ENCODE assay signal across 9 mouse cellular contexts in the genomic region with DNA sequence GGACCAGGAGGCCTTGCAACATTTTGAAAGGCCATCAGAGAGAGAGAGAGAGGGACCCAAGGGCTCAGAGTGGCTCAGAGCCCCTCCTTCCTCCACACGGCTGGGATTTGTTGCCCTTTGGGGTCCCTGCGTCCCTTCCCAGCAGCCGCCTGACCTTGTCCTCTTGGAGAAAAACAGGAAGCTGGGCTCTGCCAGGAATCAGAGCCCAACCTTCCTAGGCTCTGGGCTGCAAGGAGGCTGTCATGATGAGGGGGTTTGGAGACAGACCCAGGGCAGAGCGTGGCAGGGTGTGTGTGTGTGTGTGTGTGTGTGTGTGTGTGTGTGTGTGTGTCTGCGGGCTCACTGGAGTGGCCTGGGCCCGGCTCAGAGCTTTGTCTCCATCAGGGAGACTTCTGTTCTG. TPM values are rescaled to one million over a fixed set of nuclear protein-coding genes. Genes with fewer than 3 reads are reported as not detected.
A peak's percentile ranks its signal among the peaks of the same experiment; 100 is the strongest.
DNase-seq lines count a peak whose midpoint lies in the region; ATAC-seq lines count a peak whose summit lies in the region.
"Had no signal": no experiment of that assay in that cellular context is flagged by ENCODE, and none has a peak within 500 bp of the region (broad histone marks: within the 10 kb centered on the region; RNA-seq: fewer than 3 reads in every experiment).

No protein-coding gene starts in this region.

- H3K9me3 ChIP-seq in midbrain, embryonic 10.5 days (replicated peaks), result no peaks in the 10 kb centered on the region
- no peaks in the 10 kb centered on the region for H3K9me3 ChIP-seq in midbrain, embryonic 15.5 days
- no peaks in the 10 kb centered on the region for H3K9me3 ChIP-seq in heart, embryonic 13.5 days
- no peaks in the 10 kb centered on the region for H3K9me3 ChIP-seq in limb, embryonic 10.5 days (replicated peaks)
- no peaks in the 10 kb centered on the region for H3K9me3 ChIP-seq in stomach, embryonic 14.5 days (ENCODE audit: control insufficient read depth, low read depth, low read length)
- H3K9me3 ChIP-seq in forebrain, embryonic 11.5 days (ENCODE audit: control insufficient read depth, low read length), result no peaks in the 10 kb centered on the region

- peak overlapping the region; percentile 58; the same call in 1 of the 2 replicates for H3K27ac ChIP-seq in midbrain, embryonic 10.5 days (replicated peaks)
- no peak overlapping the region for H3K27ac ChIP-seq in midbrain, embryonic 15.5 days
- peak overlapping the region; percentile 59 for H3K27ac ChIP-seq in heart, embryonic 13.5 days (replicated peaks)
- peak overlapping the region; percentile 78 for H3K27ac ChIP-seq in limb, embryonic 10.5 days
- peak overlapping the region; percentile 11; the same call in 1 of the 2 replicates for H3K27ac ChIP-seq in stomach, embryonic 14.5 days (ENCODE audit: low read length)
- H3K27ac ChIP-seq in forebrain, embryonic 11.5 days (ENCODE audit: low read depth, low read length), result no peak overlapping the region

- H3K36me3 ChIP-seq in midbrain, embryonic 10.5 days, result no peaks in the 10 kb centered on the region
- H3K36me3 ChIP-seq in midbrain, embryonic 15.5 days (replicated peaks), result no peaks in the 10 kb centered on the region
- H3K36me3 ChIP-seq in heart, embryonic 13.5 days, result no peaks in the 10 kb centered on the region
- no peaks in the 10 kb centered on the region for H3K36me3 ChIP-seq in limb, embryonic 10.5 days
- no peaks in the 10 kb centered on the region for H3K36me3 ChIP-seq in stomach, embryonic 14.5 days (ENCODE audit: control insufficient read depth, insufficient read depth, low read length)
- H3K36me3 ChIP-seq in forebrain, embryonic 11.5 days (ENCODE audit: control insufficient read depth, insufficient read depth, low read length), result no peaks in the 10 kb centered on the region

- 56% methylated on average over 6 of the region's 6 CpGs for WGBS in midbrain, embryonic 10.5 days
- 64% methylated on average over 6 of the region's 6 CpGs for WGBS in midbrain, embryonic 15.5 days
- 29% methylated on average over 6 of the region's 6 CpGs for WGBS in heart, embryonic 13.5 days
- 39% methylated on average over 6 of the region's 6 CpGs for WGBS in limb, embryonic 10.5 days
- 24% methylated on average over 6 of the region's 6 CpGs for WGBS in stomach, embryonic 14.5 days
- WGBS in forebrain, embryonic 11.5 days, result 56% methylated on average over 6 of the region's 6 CpGs

- no peak for DNase-seq in midbrain, embryonic 10.5 days (ENCODE audit: low spot score)
- no peak for DNase-seq in limb, embryonic 10.5 days (ENCODE audit: low spot score)
- no peak for DNase-seq in forebrain, embryonic 11.5 days (ENCODE audit: low spot score)
- DNase-seq in left cerebral cortex, adult 8-10 months (ENCODE audit: low spot score in 2 of 2), result no peak
- DNase-seq: right cerebral cortex, postnatal 4 days had no signal

- no peak overlapping the region for H3K4me3 ChIP-seq in midbrain, embryonic 10.5 days
- no peak overlapping the region for H3K4me3 ChIP-seq in midbrain, embryonic 15.5 days
- H3K4me3 ChIP-seq in heart, embryonic 13.5 days, result no peak overlapping the region
- no peak overlapping the region for H3K4me3 ChIP-seq in limb, embryonic 10.5 days
- no peak overlapping the region for H3K4me3 ChIP-seq in stomach, embryonic 14.5 days (ENCODE audit: low read depth, low read length)
- H3K4me3 ChIP-seq in forebrain, embryonic 11.5 days (ENCODE audit: low read depth, low read length), result no peak overlapping the region

- no peak for ATAC-seq in midbrain, embryonic 15.5 days (replicated peaks)
- ATAC-seq in heart, embryonic 13.5 days (ENCODE audit: extremely low read depth, insufficient number of reproducible peaks, low FRiP score, low TSS enrichment), result no peak
- peak; percentile 46; the same call in 1 of the 2 replicates for ATAC-seq in stomach, embryonic 14.5 days (ENCODE audit: insufficient number of reproducible peaks, insufficient read depth, low FRiP score, low read depth)
- ATAC-seq in forebrain, embryonic 11.5 days (replicated peaks; ENCODE audit: low FRiP score), result no peak
- ATAC-seq in CD4-positive, CD25-positive, alpha-beta regulatory T cell, adult 4 months, result no peak

- no peak overlapping the region for H3K9ac ChIP-seq in midbrain, embryonic 15.5 days
- peak overlapping the region; percentile 28; the same call in 1 of the 2 replicates for H3K9ac ChIP-seq in heart, embryonic 13.5 days
- H3K9ac ChIP-seq in stomach, embryonic 14.5 days (replicated peaks; ENCODE audit: low read depth, low read length), result no peak overlapping the region
- H3K9ac ChIP-seq in forebrain, embryonic 11.5 days (ENCODE audit: low read length), result no peak overlapping the region

- peaks cover 12% of the 10 kb centered on the region for H3K4me1 ChIP-seq in midbrain, embryonic 10.5 days
- H3K4me1 ChIP-seq in midbrain, embryonic 15.5 days, result no peaks in the 10 kb centered on the region
- peaks cover 16% of the 10 kb centered on the region for H3K4me1 ChIP-seq in heart, embryonic 13.5 days
- H3K4me1 ChIP-seq in limb, embryonic 10.5 days, result peaks cover 27% of the 10 kb centered on the region
- 0 out of 2 replicates have a peak, but pooled peaks cover 4% of the 10 kb centered on the region for H3K4me1 ChIP-seq in stomach, embryonic 14.5 days (ENCODE audit: control insufficient read depth, insufficient read depth, low read length)
- no peaks in the 10 kb centered on the region for H3K4me1 ChIP-seq in forebrain, embryonic 11.5 days (replicated peaks; ENCODE audit: control insufficient read depth, insufficient read depth, low read length)

- no peak overlapping the region for H3K4me2 ChIP-seq in midbrain, embryonic 15.5 days
- no peak overlapping the region for H3K4me2 ChIP-seq in heart, embryonic 13.5 days
- no peak overlapping the region for H3K4me2 ChIP-seq in stomach, embryonic 14.5 days (replicated peaks; ENCODE audit: low read depth, low read length)
- H3K4me2 ChIP-seq in forebrain, embryonic 11.5 days (ENCODE audit: low read depth, low read length, severe bottlenecking), result no peak overlapping the region

- no peaks in the 10 kb centered on the region for H3K27me3 ChIP-seq in midbrain, embryonic 10.5 days (ENCODE audit: low read depth, poor library complexity, severe bottlenecking)
- no peaks in the 10 kb centered on the region for H3K27me3 ChIP-seq in midbrain, embryonic 15.5 days (replicated peaks)
- H3K27me3 ChIP-seq in heart, embryonic 13.5 days (replicated peaks), result no peaks in the 10 kb centered on the region
- H3K27me3 ChIP-seq in limb, embryonic 10.5 days (ENCODE audit: low read depth, poor library complexity, severe bottlenecking), result no peaks in the 10 kb centered on the region
- no peaks in the 10 kb centered on the region for H3K27me3 ChIP-seq in stomach, embryonic 14.5 days (ENCODE audit: control insufficient read depth, insufficient read depth, low read length)
- no peaks in the 10 kb centered on the region for H3K27me3 ChIP-seq in forebrain, embryonic 11.5 days (ENCODE audit: control insufficient read depth, insufficient read depth, low read length)

RNA-seq across cellular contexts. Expression of gene Map3k14, which starts 18.7 kb away (rescaled TPM):
- polyA plus RNA-seq in midbrain, embryonic 10.5 days (2016; fragmentation: Nextera tagmentation; extraction: Ambion mirVana), result 4.4 and 5.4 TPM in 2 replicates
- 3.9 and 5.0 TPM in 2 replicates for polyA plus RNA-seq in midbrain, embryonic 15.5 days (2015; fragmentation: Nextera tagmentation; extraction: Ambion mirVana)
- polyA plus RNA-seq in heart, embryonic 13.5 days (2015; fragmentation: Nextera tagmentation; extraction: Ambion mirVana), result 1.8 and 1.9 TPM in 2 replicates
- polyA plus RNA-seq in limb, embryonic 10.5 days (2016; fragmentation: Nextera tagmentation; extraction: Ambion mirVana), result 2.8 TPM in 2 replicates
- 5.6 and 6.0 TPM in 2 replicates for polyA plus RNA-seq in stomach, embryonic 14.5 days (2014; fragmentation: Nextera tagmentation; extraction: Ambion mirVana)
- 3.8 and 4.6 TPM in 2 replicates for polyA plus RNA-seq in forebrain, embryonic 11.5 days (2014; fragmentation: Nextera tagmentation; extraction: Ambion mirVana)
- 1 to 10 TPM; 3.1 to 6.5 (median 5.0) TPM for total RNA-seq in left cerebral cortex, adult 8-10 months (2022)
- polyA plus RNA-seq in CD4-positive, CD25-positive, alpha-beta regulatory T cell, adult 4 months (2017; shearing (Covaris generic)), result 10 to 100 TPM; 29.6 to 50.3 TPM

Comparison
In these comparisons a context has a peak if more than half of its experiments do, and no peak if none do; other contexts are left out.
1. H3K27ac ChIP-seq: peak in midbrain, embryonic 10.5 days (single experiment), heart, embryonic 13.5 days (single experiment), limb, embryonic 10.5 days (single experiment) and stomach, embryonic 14.5 days (single experiment); none in midbrain, embryonic 15.5 days (single experiment) and forebrain, embryonic 11.5 days (single experiment).